Mouse (Mus musculus): ENCODE data around the gene Rgs3.
A peak's percentile ranks its signal among the peaks of the same experiment; 100 is the strongest.

DNA sequence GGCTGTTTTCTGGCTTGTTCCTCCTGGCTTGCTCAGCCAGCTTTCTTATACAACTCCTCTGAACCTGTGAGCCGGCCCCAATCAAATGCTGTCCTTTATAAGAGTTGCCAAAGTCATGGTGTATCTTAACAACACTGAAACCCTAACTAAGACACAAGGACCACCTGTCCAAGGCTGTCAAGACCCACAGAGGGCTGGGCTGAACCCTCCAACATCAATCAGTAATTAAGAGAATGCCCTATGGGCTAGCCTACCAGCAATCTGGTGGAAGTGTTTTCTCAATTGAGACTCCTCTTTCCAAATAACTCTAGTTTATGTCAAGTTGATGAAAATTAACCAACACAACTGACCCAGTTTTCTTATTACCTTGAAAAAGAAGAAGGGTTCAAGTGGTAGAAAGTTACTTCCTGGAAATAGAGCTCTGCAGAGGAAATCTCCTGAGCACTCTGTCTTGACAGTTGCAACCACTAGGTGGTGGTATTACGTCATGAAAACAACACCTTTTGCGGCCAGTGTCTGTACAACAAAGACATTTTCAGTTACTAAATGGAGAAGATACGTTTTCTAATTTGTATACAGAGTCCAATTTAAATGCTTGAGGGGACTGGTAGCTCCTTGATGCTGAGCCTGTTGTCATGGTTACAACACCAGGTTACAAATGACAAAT lies 1.4 kb downstream of the Rgs3 start:
- TF ChIP-seq CTCF (conservative IDR thresholded peaks at IDR 0.05; ENCODE audit: insufficient read depth, insufficient read length, low read depth, low read length) (peak; percentile 19; the same call in 1 of the 2 replicates), POLR2A (IDR thresholded peaks at IDR 0.05; ENCODE audit: low read depth, low read length) (no peak)

Data from kidney, adult 2 months (tissue).